Mouse (Mus musculus) cerebellum, postnatal 10 days (tissue): ENCODE data around the gene Mtnr1a.

Experiments
- DNase-seq, 2 experiments: peaks; one replicate each; pipeline ENCODE4 v3.0.0; 2021; ENCODE audit warnings: mixed read lengths in 2 of 2

The Mtnr1a gene

DNA sequence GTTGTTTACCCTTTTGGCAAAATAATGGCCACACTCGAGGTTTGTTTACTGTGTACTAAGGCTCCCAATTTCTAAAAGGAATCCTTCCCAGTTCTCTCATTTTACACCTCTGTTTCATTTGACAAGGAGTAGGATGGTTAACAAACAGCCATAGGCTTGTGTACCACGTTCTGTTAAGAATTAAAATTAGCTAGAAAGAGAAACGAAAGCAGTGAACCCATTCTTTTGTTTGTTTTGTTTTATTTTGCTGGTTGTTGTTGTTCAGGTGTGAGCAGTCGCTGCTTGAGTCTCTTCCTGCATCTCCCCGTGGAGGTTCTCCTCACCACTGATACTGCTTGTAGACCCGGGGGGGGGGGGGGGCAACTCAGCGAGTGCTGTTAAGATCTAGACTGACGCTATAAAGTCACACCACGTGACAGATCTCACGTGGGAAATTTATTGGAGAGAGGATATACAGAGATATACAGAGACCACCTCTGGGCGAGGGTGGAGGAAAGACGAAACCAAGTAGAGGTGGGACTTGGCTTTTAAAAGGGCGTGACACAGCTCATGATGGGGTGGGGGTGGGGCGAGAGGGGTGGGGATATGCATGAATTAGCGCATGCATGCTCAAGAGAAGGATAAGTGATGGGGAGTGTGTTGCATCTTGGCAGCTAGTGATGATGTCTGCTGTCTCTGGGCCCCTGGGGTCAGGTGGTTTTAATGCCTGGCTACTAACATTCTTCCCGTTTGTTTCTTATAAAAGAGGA is 41.3 kb downstream of the Mtnr1a start:
- no peak for DNase-seq

DNA sequence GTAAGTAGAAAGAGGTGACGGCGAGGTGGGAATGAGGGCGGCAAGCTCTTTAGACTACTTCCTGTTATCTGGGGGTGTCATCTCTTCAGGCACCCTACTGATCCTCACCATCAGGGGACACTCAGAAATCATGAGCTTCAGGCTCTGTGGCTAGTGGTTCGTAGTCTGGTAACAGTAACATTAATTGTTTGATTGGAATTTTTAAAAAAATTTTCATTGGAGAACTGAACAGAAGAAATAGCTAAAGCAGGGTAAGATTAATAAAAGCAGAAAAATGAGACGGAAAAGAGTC is 41.8 kb downstream of the Mtnr1a start:
- DNase-seq: no peak

DNA sequence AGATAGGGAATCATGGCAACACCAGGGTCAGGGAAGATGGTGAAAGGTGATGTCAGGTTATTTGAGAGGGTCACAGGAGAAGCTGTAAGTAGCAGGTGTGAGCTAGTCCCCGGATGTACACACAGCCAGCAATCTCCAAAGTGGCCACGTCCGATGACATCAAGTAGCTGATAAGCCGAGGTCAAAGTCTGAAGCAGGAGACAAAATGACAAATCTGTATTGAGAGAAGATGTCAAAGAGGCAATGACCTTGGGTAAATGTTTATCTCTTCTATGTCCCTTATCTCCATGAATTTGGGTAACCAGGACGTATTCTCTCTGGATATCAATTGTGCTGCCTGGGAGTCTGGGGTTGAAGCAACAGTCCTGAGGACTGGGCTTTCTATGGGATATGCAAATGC is 42.9 kb downstream of the Mtnr1a start:
- no peak for DNase-seq

DNA sequence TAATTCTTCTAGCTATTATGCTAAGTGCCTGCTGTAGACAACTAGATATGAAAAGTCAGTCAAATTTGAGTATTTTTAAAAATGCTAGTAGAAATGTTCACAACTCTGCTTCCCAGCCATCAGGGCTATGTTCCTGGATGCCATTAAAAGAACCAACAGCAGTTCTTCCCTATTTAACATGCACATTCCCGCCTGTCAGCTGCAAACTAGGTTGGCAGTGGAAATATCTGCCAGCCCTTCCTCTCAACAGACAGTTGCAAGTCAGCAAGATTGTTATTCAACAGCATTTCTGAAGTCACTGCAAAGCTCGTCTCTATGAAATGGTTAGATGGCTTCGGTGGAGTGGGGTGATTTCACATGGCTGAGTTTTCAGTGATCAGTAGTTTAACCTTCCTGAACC is 48.7 kb downstream of the Mtnr1a start:
- no peak for DNase-seq

DNA sequence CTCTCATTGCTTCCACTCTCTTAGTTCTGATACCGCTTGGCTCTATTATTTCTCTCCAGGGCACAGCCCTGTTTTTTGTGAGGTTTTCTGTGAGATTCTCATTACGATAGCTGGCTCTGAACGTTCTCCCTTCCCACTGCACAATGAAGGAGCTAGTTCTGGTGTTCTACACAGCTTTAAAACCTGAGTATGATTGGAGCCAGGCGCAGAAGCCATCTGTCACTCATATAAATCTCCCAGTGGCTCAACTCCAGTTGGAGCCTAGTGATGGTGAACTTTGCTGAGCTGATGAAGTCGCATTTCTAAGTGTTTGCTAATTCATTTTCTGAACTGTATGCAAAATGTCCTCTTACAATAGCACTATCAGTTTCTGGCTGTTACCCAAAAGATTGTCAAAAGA is 56.7 kb downstream of the Mtnr1a start:
- DNase-seq: peak; percentile 56 to 58
